Comparison of ENCODE assay signal across 8 mouse cellular contexts in genomic region chr3:98990801-98991200, GRCm38 (mm10).
DNase-seq lines count a peak whose midpoint lies in the region; ATAC-seq lines count a peak whose summit lies in the region.
"Had no signal": no experiment of that assay in that cellular context is flagged by ENCODE, and none has a peak within 500 bp of the region (broad histone marks: within the 10 kb centered on the region; RNA-seq: fewer than 3 reads in every experiment).

No protein-coding gene starts in this region.

- no peak overlapping the region for H3K4me3 ChIP-seq in hindbrain, embryonic 14.5 days (replicated peaks; ENCODE audit: low read length)
- H3K4me3 ChIP-seq: liver, embryonic 13.5 days had no signal

- H3K36me3 ChIP-seq in hindbrain, embryonic 14.5 days (replicated peaks; ENCODE audit: control insufficient read depth, insufficient read depth), result no peaks in the 10 kb centered on the region
- H3K36me3 ChIP-seq: liver, embryonic 13.5 days had no signal

- H3K4me1 ChIP-seq in hindbrain, embryonic 14.5 days (replicated peaks; ENCODE audit: control insufficient read depth, insufficient read depth, low read length), result 0 out of 2 replicates have a peak, but pooled peaks cover 5% of the 10 kb centered on the region
- H3K4me1 ChIP-seq: liver, embryonic 13.5 days had no signal

- peak; percentile 45 for DNase-seq in Muller cell, postnatal 12 days (ENCODE audit: inconsistent ontology term)
- peak; percentile 26 for DNase-seq in brain, adult 2 months (ENCODE audit: low read depth, low spot score)
- DNase-seq in forelimb bud, embryonic 11.5 days (ENCODE audit: low read depth, low spot score), result peak; percentile 94
- DNase-seq in hindbrain, embryonic 14.5 days (ENCODE audit: low spot score), result peak; percentile 46
- peak; percentile 37 to 50 for DNase-seq in layer of hippocampus, postnatal 36 days
- DNase-seq in ovary, postnatal 14 days (ENCODE audit: low spot score), result peak; percentile 11
- DNase-seq: liver, embryonic 13.5 days had no signal

- no peak overlapping the region for H3K27ac ChIP-seq in hindbrain, embryonic 14.5 days
- H3K27ac ChIP-seq: liver, embryonic 13.5 days had no signal

- H3K27me3 ChIP-seq in hindbrain, embryonic 14.5 days (ENCODE audit: control insufficient read depth, insufficient read depth, low read length), result no peaks in the 10 kb centered on the region
- H3K27me3 ChIP-seq: liver, embryonic 13.5 days had no signal

- ATAC-seq in hindbrain, embryonic 14.5 days (ENCODE audit: low FRiP score), result peak; percentile 90; the same call in 1 of the 2 replicates
- no peak for ATAC-seq in monocyte, adult 5-6 weeks (replicated peaks; ENCODE audit: insufficient number of reproducible peaks, low FRiP score, low TSS enrichment, poor library complexity, severe bottlenecking)

- H3K9me3 ChIP-seq in hindbrain, embryonic 14.5 days (ENCODE audit: control insufficient read depth, low read length), result no peaks in the 10 kb centered on the region

- no peak overlapping the region for H3K4me2 ChIP-seq in hindbrain, embryonic 14.5 days (replicated peaks)
- H3K4me2 ChIP-seq: liver, embryonic 13.5 days had no signal

- no peak overlapping the region for H3K9ac ChIP-seq in hindbrain, embryonic 14.5 days
- H3K9ac ChIP-seq: liver, embryonic 13.5 days had no signal

- 26% methylated on average over 10 of the region's 10 CpGs for WGBS in hindbrain, embryonic 14.5 days

Comparison
In these comparisons a context has a peak if more than half of its experiments do, and no peak if none do; other contexts are left out.
1. DNase-seq: peak in every context shown above with its lines; median percentile 94 in forelimb bud, embryonic 11.5 days; 46 in hindbrain, embryonic 14.5 days; 45 in Muller cell, postnatal 12 days; 44 in layer of hippocampus, postnatal 36 days; 26 in brain, adult 2 months; 11 in ovary, postnatal 14 days.